Mouse (Mus musculus) CH12.LX (cell line): ENCODE results near the gene Kdm4b.

Source experiments
- CHD2 ChIP-seq: IDR thresholded peaks from 2 replicates; pipeline ENCODE4 v1.6.1; 2011; ENCODE audit warnings: low read length, improper control_type of control experiment
- CTCF ChIP-seq, 2 experiments: IDR thresholded peaks in 1 of 2; conservative IDR thresholded peaks in 1 of 2; 2 replicates each; pipeline ENCODE4 v1.5.1; 2011 to 2012; ENCODE audit warnings: low read depth in 2 of 2, low read length in 2 of 2, improper control_type of control experiment in 1 of 2, inconsistent platforms in 1 of 2, mild to moderate bottlenecking in 1 of 2, moderate library complexity in 1 of 2
- ELF1 ChIP-seq: IDR thresholded peaks from 2 replicates; pipeline ENCODE4 v1.6.1; 2014; ENCODE audit warnings: low read depth, mild to moderate bottlenecking, inconsistent platforms, low read length, improper control_type of control experiment
- EP300 ChIP-seq: IDR thresholded peaks from 2 replicates; pipeline ENCODE4 v1.6.1; 2011; ENCODE audit warnings: low read length, improper control_type of control experiment
- KAT2A ChIP-seq: IDR thresholded peaks from 2 replicates; pipeline ENCODE4 v1.6.1; 2012; ENCODE audit warnings: low read length, improper control_type of control experiment, inconsistent platforms; ENCODE audit not compliant: insufficient replicate concordance
- MAZ ChIP-seq: IDR thresholded peaks from 2 replicates; pipeline ENCODE4 v1.6.1; 2012; ENCODE audit warnings: low read depth, mild to moderate bottlenecking, inconsistent platforms, low read length, improper control_type of control experiment, moderate library complexity
- NELFE ChIP-seq: IDR thresholded peaks from 2 replicates; pipeline ENCODE4 v1.6.1; 2011; ENCODE audit warnings: low read depth, low read length, improper control_type of control experiment
- POLR2A ChIP-seq: IDR thresholded peaks from 2 replicates; pipeline ENCODE4 v1.6.1; 2011; ENCODE audit warnings: low read depth, mild to moderate bottlenecking, improper control_type of control experiment, low read length
- USF2 ChIP-seq: conservative IDR thresholded peaks from 2 replicates; pipeline ENCODE4 v1.6.1; 2011; ENCODE audit warnings: low read depth, low read length, improper control_type of control experiment
- ZC3H11A ChIP-seq: IDR thresholded peaks from 2 replicates; pipeline ENCODE4 v1.6.1; 2012; ENCODE audit warnings: low read depth, mild to moderate bottlenecking, inconsistent platforms, low read length, improper control_type of control experiment
- ZKSCAN1 ChIP-seq: IDR thresholded peaks from 2 replicates; pipeline ENCODE4 v1.6.1; 2012; ENCODE audit warnings: low read depth, inconsistent platforms, low read length, improper control_type of control experiment, borderline replicate concordance
- ZMIZ1 ChIP-seq: IDR thresholded peaks from 2 replicates; pipeline ENCODE4 v1.6.1; 2012; ENCODE audit warnings: low read depth, mild to moderate bottlenecking, inconsistent platforms, low read length, improper control_type of control experiment

DNA sequence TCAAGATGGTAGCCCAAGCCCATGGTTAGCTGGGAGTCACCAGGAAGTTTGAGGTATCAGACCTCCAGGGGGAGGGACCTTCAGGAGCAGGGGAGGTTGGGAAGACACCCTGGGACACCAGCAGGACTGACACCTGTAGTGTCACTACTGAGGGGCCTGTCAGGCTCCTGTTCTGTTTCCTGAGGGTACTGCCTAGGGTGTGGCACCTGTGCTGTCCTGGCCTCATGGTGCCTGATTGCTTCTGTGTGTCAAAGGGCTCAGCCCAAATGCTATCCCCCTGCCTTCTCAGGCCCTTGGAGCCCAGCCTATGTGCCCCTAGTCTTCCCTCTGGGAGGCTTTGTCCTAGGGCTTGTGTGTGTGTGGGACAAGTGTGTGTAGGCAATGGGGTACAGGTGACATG is 22.7 kb downstream of the Kdm4b start:
- no peak for TF ChIP-seq ZMIZ1
- TF ChIP-seq POLR2A = no peak
- no peak for TF ChIP-seq MAZ
- no peak for TF ChIP-seq CTCF (conservative IDR thresholded peaks at IDR 0.05 in 1 of 2, IDR thresholded peaks at IDR 0.05 in 1 of 2; ENCODE audit: low read depth in 2 of 2, low read length in 2 of 2)
- no peak for TF ChIP-seq EP300
- TF ChIP-seq ELF1 = no peak
- no peak for TF ChIP-seq KAT2A
- no peak for TF ChIP-seq USF2
- no peak for TF ChIP-seq CHD2
- TF ChIP-seq ZKSCAN1 = no peak
- TF ChIP-seq NELFE = no peak
- no peak for TF ChIP-seq ZC3H11A
